Mouse (Mus musculus): ENCODE data around the gene Defb25. TPM values are rescaled to one million over a fixed set of nuclear protein-coding genes. Genes with fewer than 3 reads are reported as not detected.
"Not testable (repeated sequence)": the region's sequence is repeated elsewhere in the genome, so short reads cannot be mapped to it uniquely, and the experiment has no call there.

Defb25 gene
- not detected in 2 replicates for polyA plus RNA-seq (2016; fragmentation: Nextera tagmentation; extraction: Ambion mirVana)

- Histone ChIP-seq H3K4me1 (peaks cover 14% of the 10 kb centered on the region), H3K36me3 (no peaks in the 10 kb centered on the region), H3K27ac (no peak within 1 kb of the TSS), H3K4me3 (no peak within 1 kb of the TSS), H3K27me3 (ENCODE audit: low read depth, poor library complexity, severe bottlenecking) (peaks cover 53% of the 10 kb centered on the region), H3K9me3 (replicated peaks) (no peaks in the 10 kb centered on the region)
- WGBS = 76% methylated on average over 7 of the region's 7 CpGs
- no peak for DNase-seq (ENCODE audit: low spot score)
Observed at GRCm38 (mm10) chr2:152622953-152623352, at the start of gene Defb25. Gene Defb25, minus strand, starts transcription at chr2:152623053.

GRCm38 (mm10) chr2:152672166-152672565 lies 49.3 kb upstream of the Defb25 start:
- DNase-seq (ENCODE audit: low spot score) = no peak
- Histone ChIP-seq H3K27me3 (ENCODE audit: low read depth, poor library complexity, severe bottlenecking) (no peaks in the 10 kb centered on the region), H3K36me3 (peaks cover 62% of the 10 kb centered on the region), H3K27ac (peak overlapping the region; percentile 98), H3K9me3 (replicated peaks) (no peaks in the 10 kb centered on the region), H3K4me3 (peak overlapping the region; percentile 98), H3K4me1 (peaks cover 41% of the 10 kb centered on the region)
- WGBS = 84% methylated on average over 12 of the region's 12 CpGs

GRCm38 (mm10) chr2:152671642-152671999 lies 48.8 kb upstream of the Defb25 start:
- H3K36me3 ChIP-seq = peaks cover 56% of the 10 kb centered on the region
- WGBS = 56% methylated on average over 5 of the region's 5 CpGs
- H3K4me3 ChIP-seq = peak overlapping the region; percentile 98
- no peaks in the 10 kb centered on the region for H3K9me3 ChIP-seq (replicated peaks)
- H3K27ac ChIP-seq = peak overlapping the region; percentile 98
- peak; percentile 60 for DNase-seq (ENCODE audit: low spot score)
- no peaks in the 10 kb centered on the region for H3K27me3 ChIP-seq (ENCODE audit: low read depth, poor library complexity, severe bottlenecking)
- H3K4me1 ChIP-seq = peaks cover 41% of the 10 kb centered on the region

- peak overlapping the region; percentile 98 for H3K4me3 ChIP-seq
- 70% methylated on average over 9 of the region's 9 CpGs for WGBS
- H3K9me3 ChIP-seq (replicated peaks) = no peaks in the 10 kb centered on the region
- H3K27me3 ChIP-seq (ENCODE audit: low read depth, poor library complexity, severe bottlenecking) = no peaks in the 10 kb centered on the region
- H3K27ac ChIP-seq = peak overlapping the region; percentile 98
- H3K36me3 ChIP-seq = peaks cover 51% of the 10 kb centered on the region
- DNase-seq (ENCODE audit: low spot score) = peak; percentile 38
- H3K4me1 ChIP-seq = peaks cover 41% of the 10 kb centered on the region
Observed at GRCm38 (mm10) chr2:152670983-152671641, 48.3 kb upstream of the Defb25 start.

- Histone ChIP-seq H3K27me3 (ENCODE audit: low read depth, poor library complexity, severe bottlenecking) (no peaks in the 10 kb centered on the region), H3K4me1 (peaks cover 31% of the 10 kb centered on the region)
Observed at GRCm38 (mm10) chr2:152669639-152670484, 47.0 kb upstream of the Defb25 start.

GRCm38 (mm10) chr2:152669256-152669638 lies 46.4 kb upstream of the Defb25 start, which contains the start of gene H13:
Gene H13, plus strand, starts transcription at chr2:152669461.
- Histone ChIP-seq H3K27ac (peak within 1 kb of the TSS; percentile 98), H3K9me3 (replicated peaks) (no peaks in the 10 kb centered on the region), H3K27me3 (ENCODE audit: low read depth, poor library complexity, severe bottlenecking) (no peaks in the 10 kb centered on the region), H3K4me1 (peaks cover 31% of the 10 kb centered on the region), H3K36me3 (peaks cover 33% of the 10 kb centered on the region), H3K4me3 (peak within 1 kb of the TSS; percentile 98)
- WGBS = under 1% methylated on average over 35 of the region's 35 CpGs
- peak; percentile 98 for DNase-seq (ENCODE audit: low spot score)

More at GRCm38 (mm10) chr2:152669639-152670484, 47.0 kb upstream of the Defb25 start:
- Histone ChIP-seq H3K4me3 (peak overlapping the region; percentile 98), H3K9me3 (replicated peaks) (no peaks in the 10 kb centered on the region), H3K36me3 (peaks cover 39% of the 10 kb centered on the region), H3K27ac (peak overlapping the region; percentile 98)
- DNase-seq (ENCODE audit: low spot score) = peak; percentile 82
- 1% methylated on average over 46 of the region's 46 CpGs for WGBS

- not testable (repeated sequence) for H3K4me3 ChIP-seq; H3K27ac ChIP-seq; H3K27me3 ChIP-seq (ENCODE audit: low read depth, poor library complexity, severe bottlenecking); H3K36me3 ChIP-seq; H3K9me3 ChIP-seq (replicated peaks); DNase-seq (ENCODE audit: low spot score)
- whole genome bisulfite sequencing = 82% methylated on average over 3 of the region's 3 CpGs
- peaks cover 14% of the 10 kb centered on the region for H3K4me1 ChIP-seq
Observed at GRCm38 (mm10) chr2:152666191-152666590, 43.3 kb upstream of the Defb25 start.

- no peak overlapping the region for H3K27ac ChIP-seq
- no peak for DNase-seq (ENCODE audit: low spot score)
- WGBS = 80% methylated on average over 6 of the region's 6 CpGs
Observed at GRCm38 (mm10) chr2:152661163-152661562, 38.3 kb upstream of the Defb25 start.

GRCm38 (mm10) chr2:152657398-152657797 lies 34.5 kb upstream of the Defb25 start:
- WGBS = 64% methylated on average over 10 of the region's 10 CpGs
- Histone ChIP-seq H3K27me3 (ENCODE audit: low read depth, poor library complexity, severe bottlenecking) (no peaks in the 10 kb centered on the region), H3K27ac (no peak overlapping the region), H3K9me3 (replicated peaks) (no peaks in the 10 kb centered on the region; the same call in 1 of the 2 replicates), H3K4me1 (peaks cover 9% of the 10 kb centered on the region; the same call in 1 of the 2 replicates), H3K36me3 (no peaks in the 10 kb centered on the region), H3K4me3 (no peak overlapping the region)
- DNase-seq (ENCODE audit: low spot score) = no peak

More at GRCm38 (mm10) chr2:152661163-152661562, 38.3 kb upstream of the Defb25 start:
- H3K9me3 ChIP-seq (replicated peaks) = no peaks in the 10 kb centered on the region; the same call in 1 of the 2 replicates
- H3K4me3 ChIP-seq = no peak overlapping the region
- H3K36me3 ChIP-seq = no peaks in the 10 kb centered on the region
- no peaks in the 10 kb centered on the region for H3K4me1 ChIP-seq
- H3K27me3 ChIP-seq (ENCODE audit: low read depth, poor library complexity, severe bottlenecking) = no peaks in the 10 kb centered on the region

GRCm38 (mm10) chr2:152653874-152654715 lies 31.2 kb upstream of the Defb25 start:
- H3K36me3 ChIP-seq = no peaks in the 10 kb centered on the region
- no peak overlapping the region for H3K27ac ChIP-seq
- WGBS = 49% methylated on average over 14 of the region's 14 CpGs
- DNase-seq (ENCODE audit: low spot score) = no peak
- H3K4me3 ChIP-seq = no peak overlapping the region
- no peaks in the 10 kb centered on the region; the same call in 1 of the 2 replicates for H3K9me3 ChIP-seq (replicated peaks)
- H3K27me3 ChIP-seq (ENCODE audit: low read depth, poor library complexity, severe bottlenecking) = no peaks in the 10 kb centered on the region
- H3K4me1 ChIP-seq = peaks cover 9% of the 10 kb centered on the region; the same call in 1 of the 2 replicates

GRCm38 (mm10) chr2:152652901-152653620 lies 30.2 kb upstream of the Defb25 start:
- DNase-seq (ENCODE audit: low spot score) = no peak
- Histone ChIP-seq H3K27ac (no peak overlapping the region), H3K9me3 (replicated peaks) (no peaks in the 10 kb centered on the region; the same call in 1 of the 2 replicates), H3K4me3 (no peak overlapping the region), H3K27me3 (ENCODE audit: low read depth, poor library complexity, severe bottlenecking) (no peaks in the 10 kb centered on the region), H3K36me3 (no peaks in the 10 kb centered on the region), H3K4me1 (peaks cover 9% of the 10 kb centered on the region; the same call in 1 of the 2 replicates)
- 78% methylated on average over 10 of the region's 10 CpGs for WGBS
